Mouse (Mus musculus) heart, adult 2 months (tissue): Measurements from ENCODE around the gene Rras2.

Experiments used
- CTCF ChIP-seq: fragments of 200-600 bp; IDR thresholded peaks from 2 replicates; pipeline ENCODE4 v1.8.1; 2022; ENCODE audit warnings: antibody characterized with exemption, mild to moderate bottlenecking, moderate library complexity
- EP300 ChIP-seq: fragments of 200-500 bp; IDR thresholded peaks from 2 replicates; pipeline ENCODE4 v1.6.1; 2011; ENCODE audit warnings: low read depth, low read length, control low read depth; ENCODE audit not compliant: insufficient read depth
- POLR2A ChIP-seq: fragments of 200-500 bp; IDR thresholded peaks from 2 replicates; pipeline ENCODE4 v1.6.1; 2011; ENCODE audit warnings: mild to moderate bottlenecking, low read depth, low read length, control low read depth; ENCODE audit not compliant: insufficient read depth

DNA sequence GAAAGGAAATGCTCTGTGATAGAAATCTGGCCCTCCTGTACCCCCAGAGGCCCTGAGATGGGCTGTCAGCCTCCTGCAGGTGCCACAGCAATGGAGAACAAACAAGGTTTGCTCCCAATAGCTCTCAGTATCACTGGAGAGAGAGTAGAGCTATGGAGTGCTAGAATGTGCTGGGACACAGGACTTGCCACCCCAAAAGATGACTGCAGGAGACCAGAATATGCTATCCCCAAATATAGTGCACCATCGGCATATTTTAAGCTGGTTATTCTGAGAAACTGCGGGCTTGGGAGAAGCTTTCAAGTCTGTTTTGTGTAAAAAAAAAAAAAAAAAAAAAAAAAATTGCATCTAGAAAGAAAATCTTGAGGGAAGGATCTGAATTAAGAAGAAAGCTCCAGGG lies 20.7 kb upstream of the Rras2 start:
- TF ChIP-seq CTCF (no peak), EP300 (no peak), POLR2A (no peak)
